Mouse (Mus musculus): ENCODE results near the gene Slc15a4.

GRCm38 (mm10) chr5:127659312-127659711 is 26.6 kb upstream of the Slc15a4 start:
- peak in 1 of 3 experiments; percentile 26; a peak in 3 of 6 replicates for TF ChIP-seq CTCF (IDR thresholded peaks at IDR 0.05 in 2 of 3, conservative IDR thresholded peaks at IDR 0.05 in 1 of 3; ENCODE audit: control insufficient read depth in 1 of 3, insufficient read depth in 1 of 3, low read depth in 2 of 3, low read length in 3 of 3, poor library complexity in 1 of 3, severe bottlenecking in 1 of 3)
- TF ChIP-seq SMC3 (IDR thresholded peaks at IDR 0.05; ENCODE audit: low read depth, low read length), result no peak
- TF ChIP-seq TCF12 (IDR thresholded peaks at IDR 0.05; ENCODE audit: low read depth, low read length), result no peak
- no peak for TF ChIP-seq EP300 (IDR thresholded peaks at IDR 0.05; ENCODE audit: low read depth in 1 of 2, low read length in 2 of 2)
- no peak for TF ChIP-seq MYC (IDR thresholded peaks at IDR 0.05; ENCODE audit: low read depth, low read length)
- TF ChIP-seq POLR2A (IDR thresholded peaks at IDR 0.05; ENCODE audit: control insufficient read depth in 1 of 2, insufficient read depth in 1 of 2, low read depth in 1 of 2, low read length in 2 of 2, poor library complexity in 1 of 2), result no peak
- TF ChIP-seq BHLHE40 (IDR thresholded peaks at IDR 0.05; ENCODE audit: borderline replicate concordance, low read depth, low read length), result no peak
- no peak for TF ChIP-seq ZC3H11A (IDR thresholded peaks at IDR 0.05; ENCODE audit: low read depth, low read length)
- TF ChIP-seq MAFK (IDR thresholded peaks at IDR 0.05; ENCODE audit: borderline replicate concordance, low read depth, low read length), result no peak
- TF ChIP-seq NRF1 (IDR thresholded peaks at IDR 0.05; ENCODE audit: insufficient read depth, low read depth, low read length, poor library complexity, severe bottlenecking), result no peak
- no peak for TF ChIP-seq USF1 (IDR thresholded peaks at IDR 0.05; ENCODE audit: low read depth, low read length)
- TF ChIP-seq NELFE (IDR thresholded peaks at IDR 0.05; ENCODE audit: low read depth, low read length), result no peak

Measured in MEL (cell line).